Mouse (Mus musculus) kidney, adult 8-10 months (tissue): ENCODE measurements around the gene Tnnc2.

ENCODE experiments used
- DNase-seq, 2 experiments: peaks; one replicate each; pipeline ENCODE4 v3.0.0; 2022

The Tnnc2 gene

DNA sequence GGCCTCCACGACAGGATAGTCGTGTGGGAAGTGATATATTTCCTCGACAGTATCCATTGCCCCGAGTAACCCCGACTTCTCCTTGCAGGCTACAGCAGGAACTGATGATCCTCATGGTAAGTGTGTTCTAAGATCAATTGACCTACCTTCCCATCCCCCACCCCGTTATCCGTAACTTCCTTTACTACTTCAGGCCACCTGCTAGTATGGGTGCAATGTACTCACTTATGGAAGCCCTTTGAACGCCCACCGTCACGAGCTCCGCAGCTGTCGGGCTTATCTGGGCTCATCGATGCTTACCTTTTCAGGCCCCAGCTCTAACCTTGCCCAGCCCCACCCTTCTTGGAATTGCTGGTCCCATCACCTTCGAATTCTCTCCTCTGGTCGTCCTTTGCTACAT is 9.5 kb downstream of the Tnnc2 start:
- DNase-seq = no peak

DNA sequence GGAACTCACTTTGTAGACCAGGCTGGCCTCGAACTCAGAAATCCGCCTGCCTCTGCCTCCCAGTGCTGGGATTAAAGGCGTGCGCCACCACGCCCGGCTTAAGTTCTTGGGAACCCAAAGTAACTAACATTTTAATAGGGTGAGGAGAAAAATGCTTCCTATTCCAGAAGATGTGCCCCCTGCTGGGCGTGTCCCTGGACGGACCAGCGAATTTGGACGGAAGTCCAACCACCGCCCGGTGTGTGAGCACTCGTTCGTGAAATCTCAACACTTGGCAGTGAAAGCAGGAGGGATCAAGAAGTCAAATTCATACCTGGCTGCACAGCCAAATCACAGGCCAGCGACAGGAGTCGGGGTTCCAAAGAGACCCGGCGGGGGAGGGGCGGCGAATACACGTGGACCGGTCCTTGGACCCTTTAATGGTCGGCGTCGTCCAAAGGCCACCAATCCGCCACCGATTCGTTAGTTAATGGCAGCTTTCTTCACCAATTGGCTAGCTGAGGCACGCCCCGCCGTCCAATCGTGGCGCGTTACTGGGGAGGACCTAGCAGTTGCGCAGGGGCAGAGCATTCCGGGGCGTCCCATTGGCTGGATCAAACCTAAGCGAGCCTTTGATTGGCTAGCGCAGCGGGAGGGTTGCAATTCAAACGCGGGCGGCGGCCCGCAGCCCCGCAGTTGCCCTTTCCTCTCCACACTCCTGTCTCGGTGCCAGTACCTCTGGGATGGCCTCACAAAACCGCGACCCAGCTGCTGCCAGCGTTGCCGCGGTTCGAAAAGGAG is 10.3 kb downstream of the Tnnc2 start, which contains the start of gene Ube2c:
Ube2c (plus strand) TSS at position 641 of the 780 bp plus-strand sequence.
- peak; percentile 99 for DNase-seq

DNA sequence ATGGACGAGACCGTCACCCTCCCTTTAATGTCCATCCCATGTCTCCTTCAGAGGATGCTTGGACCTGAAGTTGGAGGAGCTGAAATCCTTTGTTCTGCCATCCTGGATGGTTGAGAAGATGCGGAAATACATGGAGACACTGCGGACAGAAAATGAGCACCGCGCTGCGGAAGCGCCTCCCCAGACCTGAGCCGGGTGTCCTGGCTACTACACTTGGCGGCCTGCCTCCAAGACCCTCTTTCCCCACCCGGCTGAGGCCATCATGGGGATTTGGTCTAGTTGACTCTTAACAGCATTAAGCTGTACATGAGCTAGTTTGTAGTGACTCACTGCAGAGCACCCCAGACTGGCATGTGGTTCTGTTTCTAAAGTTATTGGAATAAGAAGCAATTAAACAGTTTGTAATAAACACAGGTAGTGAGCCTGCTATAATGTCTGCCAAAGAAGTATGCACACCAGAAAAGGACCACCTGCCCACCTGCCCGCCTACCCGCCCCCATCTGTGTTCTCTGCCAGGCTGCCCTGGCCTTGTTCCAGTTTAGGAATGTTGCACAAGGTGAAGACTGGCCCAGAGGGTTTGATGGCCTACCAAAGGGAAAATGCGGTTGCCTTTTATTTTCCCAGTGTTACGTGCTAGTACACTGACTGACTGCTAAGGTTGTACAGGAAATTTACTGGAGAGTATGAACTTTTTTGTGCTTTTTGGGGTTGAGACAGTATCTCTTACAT is 11.8 kb downstream of the Tnnc2 start:
- no peak for DNase-seq

DNA sequence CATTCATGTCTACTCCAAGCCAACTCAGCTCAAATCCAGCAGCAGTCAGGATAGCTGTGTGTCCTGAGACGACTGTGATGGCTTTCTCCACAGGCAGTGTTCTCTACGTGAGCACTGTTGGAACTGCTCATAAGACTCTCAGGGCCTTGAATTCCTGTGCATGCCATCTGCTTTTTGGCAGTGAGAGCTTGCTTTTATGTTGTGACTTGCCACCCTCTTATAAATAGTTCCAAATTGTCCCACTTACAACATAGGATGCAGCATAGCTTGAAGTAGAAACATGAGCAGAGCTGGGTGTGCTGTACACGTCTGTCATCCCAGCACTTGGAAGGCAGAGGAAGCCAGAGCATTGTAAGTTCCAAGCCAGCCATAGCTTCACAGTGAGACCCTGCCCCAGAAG is 13.9 kb downstream of the Tnnc2 start:
- no peak for DNase-seq

DNA sequence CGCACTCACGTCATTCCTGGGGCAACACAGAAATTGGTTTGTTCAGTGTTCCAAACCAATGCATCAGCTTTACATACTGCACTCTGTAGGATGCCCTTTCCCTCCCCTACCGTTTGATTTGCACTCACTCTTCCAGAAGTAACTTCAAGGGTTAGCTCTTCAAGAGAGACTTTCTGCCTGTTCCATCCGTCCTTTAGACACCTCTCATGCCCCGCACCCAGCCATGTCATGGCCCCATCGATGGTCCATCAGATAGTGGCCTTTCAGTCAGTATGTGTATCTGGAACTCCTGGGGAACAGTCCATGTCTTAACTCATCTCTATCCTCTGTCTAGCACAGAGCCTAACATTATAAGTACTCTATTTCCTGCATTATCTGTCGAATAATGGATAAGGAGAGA is 17.2 kb downstream of the Tnnc2 start:
- no peak for DNase-seq

DNA sequence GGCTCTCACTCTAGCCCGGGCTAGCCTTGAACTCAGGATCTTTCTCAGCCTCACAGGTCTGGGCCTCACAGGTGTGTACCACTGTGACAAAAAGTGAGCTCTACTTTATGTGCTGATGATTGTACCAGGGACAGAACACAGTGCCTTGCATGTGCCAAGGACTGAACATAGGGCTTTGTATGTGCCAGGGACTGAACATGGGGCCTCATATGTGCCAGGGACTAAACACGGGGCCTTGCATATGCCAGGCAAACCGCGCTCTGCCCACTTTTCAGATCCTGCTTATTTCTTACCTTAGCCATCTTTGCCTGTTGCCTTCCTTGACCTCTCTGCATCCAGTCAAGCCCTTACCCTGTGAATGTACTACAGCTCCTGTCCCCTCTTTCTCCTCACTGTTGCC is 17.8 kb downstream of the Tnnc2 start:
- no peak for DNase-seq

DNA sequence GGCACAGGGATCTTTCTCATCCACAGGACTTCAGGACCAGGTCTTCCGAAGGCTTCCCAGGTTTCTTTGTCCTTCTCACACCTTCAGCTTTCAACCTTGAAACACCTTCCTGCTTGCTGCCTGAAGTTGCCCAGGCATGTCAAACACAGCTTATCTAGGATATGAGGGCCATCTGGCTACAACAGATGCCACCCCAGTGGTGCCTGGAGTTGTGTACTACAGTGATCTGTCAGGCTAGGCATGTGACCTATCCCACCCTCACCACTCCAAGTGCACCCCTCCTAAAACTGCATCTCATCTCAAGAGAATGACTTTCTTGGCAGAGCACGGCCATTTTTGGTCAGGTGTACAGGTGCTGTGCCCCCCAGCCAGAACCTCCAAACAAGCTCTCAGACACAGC is 18.3 kb downstream of the Tnnc2 start:
- DNase-seq = no peak

DNA sequence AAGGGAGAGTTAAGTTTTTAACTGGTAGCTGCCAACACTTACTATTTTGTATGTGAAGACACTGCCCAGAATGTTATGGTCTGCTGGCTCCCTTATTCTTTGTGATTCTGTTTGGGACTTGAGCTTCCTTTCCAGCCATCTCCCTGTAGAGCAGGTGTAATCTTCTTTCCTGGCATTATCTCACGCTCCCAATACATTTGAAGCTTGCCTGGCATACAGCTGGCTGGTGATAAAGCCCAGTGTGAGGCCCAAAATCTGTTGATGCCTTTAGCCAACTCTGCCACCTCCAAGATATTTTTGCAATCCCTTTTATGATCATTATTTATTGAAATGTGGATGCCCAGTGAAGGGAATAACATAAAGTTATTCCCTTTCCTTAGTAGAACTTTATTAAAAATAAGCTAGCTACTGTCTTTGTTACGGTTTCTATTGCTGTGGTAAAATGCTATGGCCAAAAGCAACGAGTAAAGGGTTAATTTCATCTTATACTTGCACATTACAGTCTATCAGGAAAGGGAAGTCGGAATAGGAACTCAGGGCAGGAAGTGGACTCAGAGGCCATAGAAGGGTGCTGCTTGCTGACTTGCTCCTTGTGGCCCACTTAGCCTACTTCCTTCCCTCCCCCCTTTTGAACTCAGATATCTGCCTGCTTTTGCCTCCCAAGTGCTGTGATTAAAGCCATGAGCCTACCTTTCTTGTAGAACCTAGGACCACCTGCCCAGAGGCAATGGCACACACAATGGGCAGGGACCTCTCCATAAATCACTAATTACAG is 19.5 kb downstream of the Tnnc2 start:
- no peak for DNase-seq

DNA sequence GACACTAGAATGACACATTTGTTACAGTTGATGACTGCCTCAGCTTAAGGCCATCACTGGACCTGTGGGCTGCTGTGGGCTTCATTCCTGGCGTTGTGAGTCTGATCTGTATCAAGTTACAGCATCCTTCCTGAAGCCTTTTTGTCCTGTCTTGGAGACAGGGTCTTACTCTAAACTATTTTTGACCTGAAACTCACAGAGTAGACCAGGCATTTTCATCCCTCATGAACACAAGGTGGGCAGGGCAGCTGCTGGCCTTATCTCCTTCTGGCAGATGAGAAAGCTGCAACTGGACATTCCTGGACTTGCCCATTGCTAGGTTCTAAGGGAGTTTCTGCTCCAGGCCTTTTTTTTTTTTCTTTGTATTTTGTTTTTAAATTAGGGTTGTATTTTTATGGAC is 21.1 kb downstream of the Tnnc2 start:
- DNase-seq = no peak

DNA sequence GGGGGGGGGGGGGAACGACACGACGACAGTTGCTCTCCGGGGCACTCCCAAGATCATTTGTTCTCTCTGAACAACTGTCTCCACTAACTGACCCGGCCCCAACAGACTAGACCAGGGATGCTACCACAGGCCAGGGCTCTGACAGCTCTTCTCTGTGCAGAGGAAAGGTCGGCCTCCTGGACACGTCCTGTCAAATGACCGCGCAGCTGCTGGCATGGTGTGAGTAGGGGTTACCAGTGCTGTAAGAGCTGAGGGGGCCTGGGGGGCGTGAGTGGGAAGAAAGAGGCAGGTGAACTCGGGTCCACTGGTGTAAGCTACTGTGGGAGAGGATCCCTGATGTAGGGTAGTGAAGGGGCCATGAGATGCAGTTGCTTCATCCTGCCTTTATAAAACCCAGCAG is 21.9 kb downstream of the Tnnc2 start:
- DNase-seq = no peak

DNA sequence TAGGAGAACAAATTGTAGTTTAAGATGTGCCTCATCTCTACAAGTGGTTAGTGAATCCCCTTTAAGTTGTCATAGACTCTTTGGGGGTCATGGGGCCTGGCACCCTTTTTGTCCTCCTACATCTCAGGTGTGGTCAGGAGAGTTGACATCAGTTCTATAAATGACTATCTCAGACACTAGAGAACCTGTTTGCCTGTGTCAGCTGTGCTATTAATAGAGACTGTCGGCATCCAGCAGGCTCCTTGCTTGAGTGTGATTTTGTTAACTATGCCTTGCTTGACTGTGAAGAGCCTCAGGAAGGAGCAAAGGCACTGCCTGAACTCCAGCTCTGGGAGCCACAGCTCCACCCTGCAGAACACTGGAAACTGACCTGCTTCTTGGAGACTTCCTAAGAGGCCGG is 25.0 kb downstream of the Tnnc2 start:
- no peak for DNase-seq

DNA sequence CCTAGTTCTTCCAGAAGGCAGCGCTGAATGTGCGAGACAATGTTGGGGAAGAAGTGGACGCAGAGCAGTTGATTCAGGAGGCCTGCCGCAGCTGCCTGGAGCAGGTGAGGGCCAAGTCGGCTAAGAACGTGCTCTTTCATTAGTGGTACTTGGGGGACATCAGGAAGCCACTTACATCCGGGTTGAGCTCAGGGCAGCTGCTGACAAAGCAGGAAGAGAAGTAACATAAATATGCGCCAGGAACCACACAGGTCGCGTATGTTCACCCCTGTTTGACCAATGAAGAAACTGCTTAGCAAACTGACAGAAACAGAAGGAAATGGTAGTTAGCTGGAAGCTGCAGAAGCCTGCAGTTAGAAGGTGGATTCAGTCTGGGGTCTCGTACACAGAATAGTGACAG is 25.7 kb downstream of the Tnnc2 start:
- DNase-seq = no peak

DNA sequence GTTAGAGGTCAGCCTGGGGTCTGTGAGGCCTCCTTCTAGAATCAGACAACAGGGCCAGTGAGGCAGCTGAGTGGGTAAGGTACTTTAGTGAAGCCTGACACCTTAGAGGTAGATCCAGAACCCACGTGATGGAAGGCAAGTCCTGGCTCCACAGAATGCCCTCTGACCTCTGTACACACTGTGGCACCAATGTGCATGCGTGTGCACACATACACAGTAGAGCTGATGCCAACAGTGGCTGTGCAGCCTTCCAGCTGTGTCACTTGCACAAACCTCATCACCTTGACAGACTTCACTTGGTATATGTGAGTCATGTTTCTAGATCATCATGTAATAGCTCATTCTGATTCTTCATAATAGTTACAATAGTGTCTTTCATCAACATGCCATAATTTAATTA is 27.3 kb downstream of the Tnnc2 start:
- no peak for DNase-seq

DNA sequence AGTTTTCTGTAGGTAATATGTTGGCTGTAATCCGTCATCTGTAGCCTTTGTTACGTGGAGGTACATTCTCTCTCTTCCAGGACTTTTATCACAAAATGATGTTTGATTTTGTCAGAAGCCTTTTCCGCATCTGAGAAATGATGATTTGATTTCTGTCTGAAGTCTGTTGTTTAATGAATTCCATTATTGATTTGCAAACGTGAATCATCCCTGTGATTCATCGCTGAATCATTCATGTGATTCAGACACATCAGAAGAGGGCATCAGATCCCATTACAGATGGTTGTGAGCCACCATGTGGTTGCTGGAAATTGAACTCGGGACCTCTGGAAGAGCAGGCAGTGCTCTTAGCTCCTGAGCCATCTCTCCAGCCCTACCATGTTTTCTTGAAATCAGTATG is 30.8 kb downstream of the Tnnc2 start:
- DNase-seq = no peak

DNA sequence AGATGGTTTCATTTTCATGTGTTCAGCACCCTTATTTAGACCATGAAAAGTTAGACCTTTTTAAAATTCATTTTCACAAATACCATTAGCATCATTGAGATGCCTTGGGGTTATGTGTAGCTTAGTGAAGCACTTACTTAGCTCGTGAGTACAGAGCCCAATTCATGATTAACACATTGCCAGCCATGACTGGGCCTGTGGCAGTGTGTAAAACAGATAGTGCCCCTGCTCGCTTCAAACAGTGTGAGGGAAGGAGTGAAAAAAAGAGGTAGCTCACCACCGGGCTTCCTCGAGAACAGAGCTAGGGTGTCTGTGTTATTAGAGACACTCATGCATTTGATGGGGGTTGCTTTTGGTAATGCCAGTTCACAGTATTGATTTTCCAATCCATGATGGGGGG is 31.6 kb downstream of the Tnnc2 start:
- DNase-seq = no peak

DNA sequence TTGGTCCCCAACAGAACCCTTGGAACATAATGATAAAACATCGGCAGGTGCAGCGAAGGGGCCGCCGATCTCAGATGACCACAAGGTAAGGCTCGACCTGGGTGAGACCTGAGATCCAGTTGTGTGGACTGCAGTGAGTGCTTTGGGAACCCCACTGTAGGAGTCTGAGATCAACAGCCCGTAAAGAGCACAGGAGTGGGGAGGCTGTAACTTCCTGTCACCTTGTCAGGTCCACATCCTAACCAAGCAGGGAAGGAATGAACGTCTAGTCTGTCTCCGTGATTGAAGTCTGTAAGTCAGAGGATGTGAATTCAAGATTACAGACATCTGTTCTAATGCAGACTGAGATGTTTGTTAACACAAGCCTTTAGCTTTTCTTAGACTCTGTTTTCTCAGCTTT is 33.1 kb downstream of the Tnnc2 start:
- no peak for DNase-seq

DNA sequence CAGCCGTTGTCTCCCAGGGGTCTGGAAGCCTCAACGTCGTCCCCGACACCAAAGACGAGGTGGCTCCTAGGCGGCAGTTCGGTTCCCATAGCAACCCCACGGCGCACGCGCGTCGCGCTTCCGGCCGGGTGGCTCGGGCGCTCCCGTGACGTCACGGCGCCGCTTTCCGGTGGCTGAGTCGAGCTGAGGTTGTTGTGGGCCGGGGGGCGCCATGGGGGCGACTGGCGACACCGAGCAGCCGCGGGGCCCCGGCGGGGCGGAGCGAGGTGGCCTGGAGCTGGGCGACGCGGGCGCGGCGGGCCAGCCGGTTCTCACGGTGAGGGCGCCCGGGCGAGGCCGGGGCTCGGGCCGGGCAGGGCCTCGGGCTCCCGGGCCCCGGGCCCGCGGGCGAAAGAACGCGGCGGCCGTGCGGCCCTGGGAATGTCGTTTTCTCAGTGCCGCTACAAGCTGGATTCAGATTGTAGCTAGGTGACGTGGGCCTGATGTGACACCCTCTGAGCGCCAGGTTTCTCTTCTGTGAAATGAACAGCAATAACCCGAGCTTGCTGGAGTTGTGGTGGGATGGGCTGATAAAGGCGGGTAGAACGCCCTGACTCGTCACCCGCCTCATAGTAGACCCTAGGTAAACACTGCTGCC is 33.8 kb downstream of the Tnnc2 start, which contains the start of the genes Wfdc3 and Dnttip1:
Wfdc3 (minus strand) TSS at position 89 of the 637 bp plus-strand sequence.
Dnttip1 (plus strand) TSS at position 141 of the 637 bp plus-strand sequence.
- DNase-seq = peak; percentile 90 to 92

DNA sequence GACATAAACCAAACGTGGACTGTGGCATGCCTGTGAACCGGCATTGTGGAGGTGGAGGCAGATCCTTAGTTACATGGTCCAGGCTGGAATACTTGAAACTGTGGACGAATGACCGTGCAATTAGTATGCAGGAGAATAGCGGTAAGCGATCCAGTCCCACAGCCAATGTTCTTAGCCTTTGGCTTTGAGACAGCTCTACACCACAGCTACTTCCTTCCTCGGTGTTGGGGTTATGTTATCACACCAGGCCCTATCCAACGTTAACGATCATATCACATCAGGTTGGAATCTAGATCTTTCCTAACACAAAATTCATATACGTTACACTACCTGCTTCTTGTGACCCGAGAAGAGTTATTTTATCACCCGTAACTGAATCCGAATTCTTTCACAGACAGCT is 34.8 kb downstream of the Tnnc2 start:
- DNase-seq = no peak

DNA sequence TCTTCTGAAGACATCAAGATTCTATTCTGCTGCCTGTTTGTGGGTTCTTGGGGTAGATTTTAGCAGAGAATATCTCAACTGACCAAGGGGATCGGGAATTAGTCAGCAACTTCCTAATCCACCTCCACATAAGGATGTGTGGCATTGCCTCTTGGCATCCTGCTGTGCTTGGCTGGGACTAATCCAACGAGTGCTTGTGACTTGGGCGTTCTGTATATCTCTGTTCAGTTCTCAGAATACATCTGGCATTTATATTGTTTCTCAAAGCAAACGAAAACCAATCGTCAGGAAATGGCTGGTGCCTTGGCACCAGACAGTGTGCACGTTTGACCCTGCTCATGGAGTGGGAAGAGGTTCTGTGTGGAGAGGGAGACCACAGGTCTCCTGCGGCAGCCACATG is 39.9 kb downstream of the Tnnc2 start:
- DNase-seq = no peak

DNA sequence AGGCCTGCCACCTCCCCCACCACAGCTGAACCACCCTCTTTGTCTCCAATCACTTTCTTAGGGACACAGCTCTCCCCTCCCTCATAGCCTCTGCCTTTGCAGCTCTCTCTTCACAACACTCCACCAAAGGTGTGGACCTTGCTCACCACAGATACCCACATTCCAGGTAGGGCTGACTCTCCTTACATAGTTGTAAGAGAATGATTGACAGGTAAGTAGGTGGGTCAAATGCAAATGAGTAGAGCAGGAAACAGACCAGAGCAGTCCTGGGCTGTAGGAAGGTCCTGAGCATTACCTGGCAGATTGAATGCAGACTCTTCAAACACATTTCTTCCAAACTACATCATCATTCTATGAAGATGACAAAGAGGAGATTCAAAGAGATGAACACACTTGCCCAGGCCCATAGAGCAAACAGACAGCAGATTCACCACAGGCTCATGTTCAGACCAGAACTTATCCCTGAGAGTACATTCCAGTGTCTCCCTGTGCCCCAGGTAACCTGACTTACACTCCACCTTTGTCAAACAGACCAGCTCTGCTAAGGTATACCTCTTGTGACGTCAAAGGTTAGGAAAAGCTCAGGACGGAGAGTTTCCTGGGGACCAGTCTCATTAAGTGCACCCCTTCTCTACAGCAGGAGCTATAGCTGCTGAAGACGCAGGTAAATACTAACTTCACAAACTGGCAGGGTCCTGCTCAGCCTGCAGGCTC is 42.2 kb downstream of the Tnnc2 start:
- peak in 1 of 2 experiments; percentile 50 for DNase-seq

DNA sequence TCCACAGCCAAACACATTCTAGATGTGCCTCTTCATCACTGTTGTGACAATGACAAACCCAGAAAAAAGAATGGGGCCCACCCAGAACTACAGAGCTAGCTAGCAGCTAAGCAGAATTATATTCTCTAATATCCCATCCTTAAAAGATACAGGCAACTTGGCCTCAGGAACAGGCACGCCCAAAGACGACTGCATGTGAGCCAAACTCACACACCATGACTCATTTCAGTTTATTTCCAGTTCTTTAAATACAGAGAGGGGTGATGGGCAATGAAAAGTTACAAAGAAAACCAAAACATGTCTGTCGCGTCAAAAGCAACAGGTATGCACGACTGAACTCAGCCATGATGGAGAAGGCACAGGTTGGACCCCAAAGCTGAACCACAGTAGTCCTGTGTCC is 44.3 kb downstream of the Tnnc2 start:
- DNase-seq = no peak

DNA sequence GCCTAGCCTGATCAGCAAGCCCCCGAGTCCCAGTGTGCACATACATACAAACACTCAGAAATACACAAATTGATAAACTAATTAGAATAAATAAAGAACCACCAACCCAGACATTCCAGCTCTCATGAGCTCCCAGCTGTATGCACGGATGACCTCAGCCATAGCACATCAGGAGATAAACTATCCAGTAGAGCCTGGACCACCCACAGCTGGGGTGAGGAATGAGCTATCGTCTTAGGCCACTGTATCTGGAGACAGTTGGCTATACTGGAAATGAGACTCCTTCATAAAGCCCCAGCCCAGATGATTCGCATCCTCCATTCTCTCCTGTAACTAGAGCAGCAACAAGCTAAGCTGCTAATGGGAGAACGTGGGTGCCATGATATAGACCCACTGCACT is 44.9 kb downstream of the Tnnc2 start:
- no peak for DNase-seq
